Mouse (Mus musculus): ENCODE data around the gene Clnk. TPM values are rescaled to one million over a fixed set of nuclear protein-coding genes. Genes with fewer than 3 reads are reported as not detected.

Gene Clnk
- total and polyA plus RNA-seq, 3 experiments = not detected

- TF ChIP-seq MYC (IDR thresholded peaks at IDR 0.05; ENCODE audit: low read depth, low read length) (no peak), MAX (IDR thresholded peaks at IDR 0.05; ENCODE audit: low read length) (no peak), HCFC1 (IDR thresholded peaks at IDR 0.05; ENCODE audit: low read depth, low read length) (no peak), MAFK (IDR thresholded peaks at IDR 0.05; ENCODE audit: borderline replicate concordance, low read depth, low read length) (no peak), POLR2A (IDR thresholded peaks at IDR 0.05; ENCODE audit: control insufficient read depth in 1 of 2, insufficient read depth in 1 of 2, low read depth in 1 of 2, low read length in 2 of 2, poor library complexity in 1 of 2) (no peak), MEF2A (IDR thresholded peaks at IDR 0.05; ENCODE audit: extremely low read depth, insufficient replicate concordance, low read depth, low read length, poor library complexity, severe bottlenecking) (no peak), SMC3 (IDR thresholded peaks at IDR 0.05; ENCODE audit: low read depth, low read length) (no peak), ZNF384 (IDR thresholded peaks at IDR 0.05; ENCODE audit: low read depth, low read length) (no peak)
- H3K36me3 ChIP-seq (ENCODE audit: control insufficient read depth in 1 of 2, insufficient read depth in 2 of 2, low read length in 2 of 2) = no peaks in the 10 kb centered on the region
- no peaks in the 10 kb centered on the region for H3K4me1 ChIP-seq (ENCODE audit: control insufficient read depth in 1 of 2, insufficient read depth in 2 of 2, low read length in 2 of 2)
Measured at GRCm38 (mm10) chr5:38845529-38845928, 31.1 kb downstream of the Clnk start.

DNA sequence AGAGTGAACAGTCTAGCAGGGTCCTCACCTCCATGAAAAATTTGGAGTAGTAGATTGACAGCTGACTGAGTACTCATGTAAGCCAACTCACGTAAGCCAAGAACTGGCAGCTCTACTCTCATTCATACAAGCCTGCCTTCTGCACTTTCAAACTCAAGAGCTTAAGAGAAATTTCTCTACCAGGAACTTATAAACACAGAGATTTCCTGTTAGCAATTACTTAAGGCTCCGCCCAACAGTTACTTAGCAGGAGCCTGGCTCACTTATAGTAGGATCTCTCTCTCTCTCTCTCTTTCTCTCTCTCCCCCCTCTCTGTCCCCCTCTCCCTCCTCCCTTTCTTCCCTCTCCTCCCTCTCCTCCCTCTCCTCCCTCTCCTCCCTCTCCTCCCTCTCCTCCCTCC is 32.3 kb downstream of the Clnk start:
- no peak overlapping the region for H3K27ac ChIP-seq (ENCODE audit: control insufficient read depth, low read depth, low read length)
- H3K9me3 ChIP-seq (replicated peaks; ENCODE audit: insufficient read depth, low read length) = no peaks in the 10 kb centered on the region
- TF ChIP-seq JUND (IDR thresholded peaks at IDR 0.05; ENCODE audit: low read depth, low read length) (no peak), BHLHE40 (IDR thresholded peaks at IDR 0.05; ENCODE audit: borderline replicate concordance, low read depth, low read length) (no peak)
- no peak for DNase-seq (ENCODE audit: low read depth, low spot score)
- H3K4me3 ChIP-seq (ENCODE audit: control insufficient read depth in 1 of 2, insufficient read depth in 1 of 2, low read depth in 2 of 2, low read length in 2 of 2) = no peak overlapping the region
- no peaks in the 10 kb centered on the region for H3K79me2 ChIP-seq (ENCODE audit: control insufficient read depth, insufficient read depth, low read length, poor library complexity)
- no peaks in the 10 kb centered on the region for H3K36me3 ChIP-seq (ENCODE audit: control insufficient read depth in 1 of 2, insufficient read depth in 2 of 2, low read length in 2 of 2)
- no peak overlapping the region for H3K9ac ChIP-seq (ENCODE audit: control insufficient read depth, low read depth, low read length, poor library complexity, severe bottlenecking)
- H3K4me1 ChIP-seq (ENCODE audit: control insufficient read depth in 1 of 2, insufficient read depth in 2 of 2, low read length in 2 of 2) = no peaks in the 10 kb centered on the region
- H3K27me3 ChIP-seq (ENCODE audit: control insufficient read depth in 1 of 2, insufficient read depth in 2 of 2, low read length in 2 of 2) = no peaks in the 10 kb centered on the region

More at GRCm38 (mm10) chr5:38845529-38845928, 31.1 kb downstream of the Clnk start:
- DNase-seq (ENCODE audit: low read depth, low spot score) = no peak
- no peak overlapping the region for H3K27ac ChIP-seq (ENCODE audit: control insufficient read depth, low read depth, low read length)
- H3K9me3 ChIP-seq (replicated peaks; ENCODE audit: insufficient read depth, low read length) = no peaks in the 10 kb centered on the region
- no peak overlapping the region for H3K4me3 ChIP-seq (ENCODE audit: control insufficient read depth in 1 of 2, insufficient read depth in 1 of 2, low read depth in 2 of 2, low read length in 2 of 2)
- H3K9ac ChIP-seq (ENCODE audit: control insufficient read depth, low read depth, low read length, poor library complexity, severe bottlenecking) = no peak overlapping the region
- no peaks in the 10 kb centered on the region for H3K79me2 ChIP-seq (ENCODE audit: control insufficient read depth, insufficient read depth, low read length, poor library complexity)
- no peaks in the 10 kb centered on the region for H3K27me3 ChIP-seq (ENCODE audit: control insufficient read depth in 1 of 2, insufficient read depth in 2 of 2, low read length in 2 of 2)

GRCm38 (mm10) chr5:38839981-38840380 is 36.6 kb downstream of the Clnk start:
- Histone ChIP-seq H3K9me3 (replicated peaks; ENCODE audit: insufficient read depth, low read length) (no peaks in the 10 kb centered on the region), H3K4me1 (ENCODE audit: control insufficient read depth in 1 of 2, insufficient read depth in 2 of 2, low read length in 2 of 2) (no peaks in the 10 kb centered on the region), H3K79me2 (ENCODE audit: control insufficient read depth, insufficient read depth, low read length, poor library complexity) (no peaks in the 10 kb centered on the region), H3K9ac (ENCODE audit: control insufficient read depth, low read depth, low read length, poor library complexity, severe bottlenecking) (no peak overlapping the region), H3K27ac (ENCODE audit: control insufficient read depth, low read depth, low read length) (no peak overlapping the region), H3K4me3 (ENCODE audit: control insufficient read depth in 1 of 2, insufficient read depth in 1 of 2, low read depth in 2 of 2, low read length in 2 of 2) (no peak overlapping the region), H3K36me3 (ENCODE audit: control insufficient read depth in 1 of 2, insufficient read depth in 2 of 2, low read length in 2 of 2) (no peaks in the 10 kb centered on the region), H3K27me3 (ENCODE audit: control insufficient read depth in 1 of 2, insufficient read depth in 2 of 2, low read length in 2 of 2) (no peaks in the 10 kb centered on the region)
- no peak for DNase-seq (ENCODE audit: low read depth, low spot score)
- TF ChIP-seq CHD2 (IDR thresholded peaks at IDR 0.05; ENCODE audit: low read length) (no peak), MEF2A (IDR thresholded peaks at IDR 0.05; ENCODE audit: extremely low read depth, insufficient replicate concordance, low read depth, low read length, poor library complexity, severe bottlenecking) (no peak), MAFK (IDR thresholded peaks at IDR 0.05; ENCODE audit: borderline replicate concordance, low read depth, low read length) (no peak), POLR2AphosphoS2 (IDR thresholded peaks at IDR 0.05; ENCODE audit: low read length) (no peak), ELF1 (IDR thresholded peaks at IDR 0.05; ENCODE audit: low read depth, low read length) (no peak), CHD1 (IDR thresholded peaks at IDR 0.05; ENCODE audit: low read depth, low read length) (no peak), MAX (IDR thresholded peaks at IDR 0.05; ENCODE audit: low read length) (no peak), USF2 (IDR thresholded peaks at IDR 0.05; ENCODE audit: borderline replicate concordance in 1 of 2, insufficient read depth in 1 of 2, low read depth in 1 of 2, low read length in 2 of 2) (no peak), MXI1 (IDR thresholded peaks at IDR 0.05; ENCODE audit: low read depth, low read length) (no peak), EP300 (IDR thresholded peaks at IDR 0.05; ENCODE audit: low read depth in 1 of 2, low read length in 2 of 2) (no peak), POLR2AphosphoS5 (IDR thresholded peaks at IDR 0.05; ENCODE audit: borderline replicate concordance, low read depth, low read length) (no peak), ETS1 (IDR thresholded peaks at IDR 0.05; ENCODE audit: low read depth, low read length) (no peak), MAZ (IDR thresholded peaks at IDR 0.05; ENCODE audit: low read depth, low read length) (no peak), SMC3 (IDR thresholded peaks at IDR 0.05; ENCODE audit: low read depth, low read length) (no peak), NRF1 (IDR thresholded peaks at IDR 0.05; ENCODE audit: insufficient read depth, low read depth, low read length, poor library complexity, severe bottlenecking) (no peak), ZMIZ1 (IDR thresholded peaks at IDR 0.05; ENCODE audit: low read depth, low read length) (no peak), MYC (IDR thresholded peaks at IDR 0.05; ENCODE audit: low read depth, low read length) (no peak)

All from MEL (cell line).